Mouse (Mus musculus): ENCODE data around the gene Nme3.
A peak's percentile ranks its signal among the peaks of the same experiment; 100 is the strongest.
"Not testable (repeated sequence)": the region's sequence is repeated elsewhere in the genome, so short reads cannot be mapped to it uniquely, and the experiment has no call there.

Gene Nme3

GRCm38 (mm10) chr17:24900014-24900413 is 3.7 kb downstream of the Nme3 start:
- DNase-seq (ENCODE audit: low spot score in 2 of 2): no peak

GRCm38 (mm10) chr17:24902124-24902523 is 5.8 kb downstream of the Nme3 start:
- DNase-seq (ENCODE audit: low spot score in 2 of 2): no peak

- DNase-seq (ENCODE audit: low spot score in 2 of 2): no peak
Measured at GRCm38 (mm10) chr17:24902671-24903474, 6.6 kb downstream of the Nme3 start.

GRCm38 (mm10) chr17:24903767-24904166 is 7.5 kb downstream of the Nme3 start:
- no peak for DNase-seq (ENCODE audit: low spot score in 2 of 2)

GRCm38 (mm10) chr17:24907591-24907990 is 11.3 kb downstream of the Nme3 start:
- DNase-seq (ENCODE audit: low spot score in 2 of 2): no peak

GRCm38 (mm10) chr17:24913984-24914383 is 17.7 kb downstream of the Nme3 start:
- no peak for DNase-seq (ENCODE audit: low spot score in 2 of 2)

- no peak for DNase-seq (ENCODE audit: low spot score in 2 of 2)
Measured at GRCm38 (mm10) chr17:24923246-24923645, 26.9 kb downstream of the Nme3 start.

- no peak for DNase-seq (ENCODE audit: low spot score in 2 of 2)
Measured at GRCm38 (mm10) chr17:24929506-24929905, 33.2 kb downstream of the Nme3 start.

GRCm38 (mm10) chr17:24932431-24932830 is 36.1 kb downstream of the Nme3 start:
- no peak for DNase-seq (ENCODE audit: low spot score in 2 of 2)

GRCm38 (mm10) chr17:24933163-24933562 is 36.9 kb downstream of the Nme3 start:
- DNase-seq (ENCODE audit: low spot score in 2 of 2): no peak

- no peak for DNase-seq (ENCODE audit: low spot score in 2 of 2)
Measured at GRCm38 (mm10) chr17:24934926-24935325, 38.6 kb downstream of the Nme3 start.

GRCm38 (mm10) chr17:24935666-24936065 is 39.4 kb downstream of the Nme3 start:
- DNase-seq (ENCODE audit: low spot score in 2 of 2): no peak

GRCm38 (mm10) chr17:24936259-24937237 is 40.2 kb downstream of the Nme3 start, which contains the start of gene Mapk8ip3:
Gene Mapk8ip3, minus strand, starts transcription at chr17:24936977.
- DNase-seq (ENCODE audit: low spot score in 2 of 2): peak; percentile 97 to 98

GRCm38 (mm10) chr17:24937266-24937665 is 41.0 kb downstream of the Nme3 start:
- no peak for DNase-seq (ENCODE audit: low spot score in 2 of 2)

GRCm38 (mm10) chr17:24942453-24942852 is 46.2 kb downstream of the Nme3 start:
- DNase-seq (ENCODE audit: low spot score in 2 of 2): peak; percentile 43 to 49

- peak; percentile 74 to 77 for DNase-seq (ENCODE audit: low spot score in 2 of 2)
Measured at GRCm38 (mm10) chr17:24943036-24943435, 46.7 kb downstream of the Nme3 start.

- DNase-seq (ENCODE audit: low spot score in 2 of 2): not testable (repeated sequence)
Measured at GRCm38 (mm10) chr17:24943589-24943988, 47.3 kb downstream of the Nme3 start.
